Mouse (Mus musculus) CH12.LX (cell line): Measurements from ENCODE around the gene Ptprs. TPM values are rescaled to one million over a fixed set of nuclear protein-coding genes. Genes with fewer than 3 reads are reported as not detected.

Experiments used
- DNase-seq: peaks from one replicate; pipeline ENCODE4 v3.0.0-alpha.2; 2013; ENCODE audit errors: extremely low read depth
- H3K27ac ChIP-seq: 2 replicates; pipeline ENCODE4 v1.5.1; 2012; ENCODE audit warnings: low read depth, mild to moderate bottlenecking, control low read depth, moderate library complexity; ENCODE audit not compliant: insufficient read depth
- H3K27me3 ChIP-seq: replicated peaks from 2 replicates; pipeline ENCODE3; 2012; ENCODE audit warnings: inconsistent platforms
- H3K36me3 ChIP-seq, 2 experiments: replicated peaks in 1 of 2; 2 replicates each; pipeline versions ENCODE3 to v1.6.1; 2012; ENCODE audit warnings: inconsistent platforms in 1 of 2, low read length in 1 of 2, mild to moderate bottlenecking in 1 of 2, mixed read lengths in 1 of 2, moderate library complexity in 1 of 2; ENCODE audit not compliant: control insufficient read depth in 1 of 2, insufficient read depth in 1 of 2
- H3K4me1 ChIP-seq, 2 experiments: 2 replicates each; pipeline ENCODE4 v1.6.1; 2012; ENCODE audit warnings: inconsistent platforms in 1 of 2, moderate library complexity in 1 of 2; ENCODE audit not compliant: insufficient read depth in 2 of 2, control insufficient read depth in 1 of 2
- H3K4me2 ChIP-seq: 2 replicates; pipeline ENCODE4 v1.6.1; 2012; ENCODE audit warnings: low read depth, mild to moderate bottlenecking, control low read depth; ENCODE audit not compliant: poor library complexity, insufficient read depth, severe bottlenecking
- H3K4me3 ChIP-seq, 3 experiments: fragments of 150-350 bp in 1 of 3; sonication (generic) in 1 of 3; replicated peaks in 1 of 3; 2 replicates each; pipeline versions ENCODE3 to v1.5.1; 2011 to 2012; ENCODE audit warnings: low read depth in 2 of 3, low read length in 2 of 3, mild to moderate bottlenecking in 2 of 3, moderate library complexity in 2 of 3, control low read depth in 1 of 3, improper control_type of control experiment in 1 of 3, inconsistent platforms in 1 of 3, mixed read lengths in 1 of 3; ENCODE audit not compliant: poor library complexity in 1 of 3
- H3K79me2 ChIP-seq: replicated peaks from 2 replicates; pipeline ENCODE4 v1.6.1; 2012; ENCODE audit warnings: mild to moderate bottlenecking, moderate library complexity; ENCODE audit not compliant: control insufficient read depth, poor library complexity, insufficient read depth, severe bottlenecking; ENCODE audit errors: extremely low read depth
- H3K9ac ChIP-seq: 2 replicates; pipeline ENCODE4 v1.6.1; 2012; ENCODE audit warnings: low read depth, mild to moderate bottlenecking, control low read depth, moderate library complexity; ENCODE audit not compliant: insufficient read depth
- H3K9me3 ChIP-seq: replicated peaks from 2 replicates; pipeline ENCODE3; 2012; ENCODE audit warnings: low read length, inconsistent platforms, mixed read lengths
- CHD1 ChIP-seq: IDR thresholded peaks from 2 replicates; pipeline ENCODE4 v1.6.1; 2012; ENCODE audit warnings: low read depth, low read length, improper control_type of control experiment, inconsistent platforms
- CHD2 ChIP-seq: IDR thresholded peaks from 2 replicates; pipeline ENCODE4 v1.6.1; 2011; ENCODE audit warnings: low read length, improper control_type of control experiment
- E2F4 ChIP-seq: IDR thresholded peaks from 2 replicates; pipeline ENCODE4 v1.6.1; 2011; ENCODE audit warnings: low read depth, low read length, improper control_type of control experiment; ENCODE audit not compliant: insufficient replicate concordance
- ELF1 ChIP-seq: IDR thresholded peaks from 2 replicates; pipeline ENCODE4 v1.6.1; 2014; ENCODE audit warnings: low read depth, mild to moderate bottlenecking, inconsistent platforms, low read length, improper control_type of control experiment
- GABPA ChIP-seq: IDR thresholded peaks from 2 replicates; pipeline ENCODE4 v1.6.1; 2012; ENCODE audit warnings: low read depth, low read length, improper control_type of control experiment, inconsistent platforms; ENCODE audit not compliant: insufficient replicate concordance
- IRF4 ChIP-seq: IDR thresholded peaks from 2 replicates; pipeline ENCODE4 v1.6.1; 2014; ENCODE audit warnings: low read depth, mild to moderate bottlenecking, inconsistent platforms, low read length, improper control_type of control experiment
- JUN ChIP-seq: IDR thresholded peaks from 2 replicates; pipeline ENCODE4 v1.6.1; 2011; ENCODE audit warnings: low read depth, mild to moderate bottlenecking, low read length, improper control_type of control experiment, moderate library complexity; ENCODE audit not compliant: insufficient read depth
- JUND ChIP-seq: conservative IDR thresholded peaks from 2 replicates; pipeline ENCODE4 v1.6.1; 2011; ENCODE audit warnings: low read depth, low read length, improper control_type of control experiment
- KAT2A ChIP-seq: IDR thresholded peaks from 2 replicates; pipeline ENCODE4 v1.6.1; 2012; ENCODE audit warnings: low read length, improper control_type of control experiment, inconsistent platforms; ENCODE audit not compliant: insufficient replicate concordance
- MAX ChIP-seq: IDR thresholded peaks from 2 replicates; pipeline ENCODE4 v1.6.1; 2011; ENCODE audit warnings: low read length, improper control_type of control experiment
- MAZ ChIP-seq: IDR thresholded peaks from 2 replicates; pipeline ENCODE4 v1.6.1; 2012; ENCODE audit warnings: low read depth, mild to moderate bottlenecking, inconsistent platforms, low read length, improper control_type of control experiment, moderate library complexity
- MEF2A ChIP-seq: IDR thresholded peaks from 2 replicates; pipeline ENCODE4 v1.6.1; 2014; ENCODE audit warnings: low read depth, mild to moderate bottlenecking, inconsistent platforms, low read length, improper control_type of control experiment, borderline replicate concordance
- POLR2A ChIP-seq: IDR thresholded peaks from 2 replicates; pipeline ENCODE4 v1.6.1; 2011; ENCODE audit warnings: low read depth, mild to moderate bottlenecking, improper control_type of control experiment, low read length
- POLR2AphosphoS2 ChIP-seq: IDR thresholded peaks from 2 replicates; pipeline ENCODE4 v1.6.1; 2011; ENCODE audit warnings: low read depth, low read length, improper control_type of control experiment
- RAD21 ChIP-seq: IDR thresholded peaks from 2 replicates; pipeline ENCODE4 v1.6.1; 2011; ENCODE audit warnings: low read depth, mild to moderate bottlenecking, low read length, improper control_type of control experiment, moderate library complexity
- SIN3A ChIP-seq: IDR thresholded peaks from 2 replicates; pipeline ENCODE4 v1.6.1; 2012; ENCODE audit warnings: low read length, improper control_type of control experiment, inconsistent platforms
- TBP ChIP-seq: conservative IDR thresholded peaks from 2 replicates; pipeline ENCODE4 v1.6.1; 2011; ENCODE audit warnings: low read depth, low read length, improper control_type of control experiment
- UBTF ChIP-seq: IDR thresholded peaks from 2 replicates; pipeline ENCODE4 v1.6.1; 2012; ENCODE audit warnings: low read depth, mild to moderate bottlenecking, inconsistent platforms, low read length, improper control_type of control experiment, moderate library complexity
- ZC3H11A ChIP-seq: IDR thresholded peaks from 2 replicates; pipeline ENCODE4 v1.6.1; 2012; ENCODE audit warnings: low read depth, mild to moderate bottlenecking, inconsistent platforms, low read length, improper control_type of control experiment
- ZKSCAN1 ChIP-seq: IDR thresholded peaks from 2 replicates; pipeline ENCODE4 v1.6.1; 2012; ENCODE audit warnings: low read depth, inconsistent platforms, low read length, improper control_type of control experiment, borderline replicate concordance
- ZMIZ1 ChIP-seq: IDR thresholded peaks from 2 replicates; pipeline ENCODE4 v1.6.1; 2012; ENCODE audit warnings: low read depth, mild to moderate bottlenecking, inconsistent platforms, low read length, improper control_type of control experiment
- dilution Hi-C: fragments of 300-500 bp; cut with MboI; formaldehyde crosslinking; loops from 2 replicates; pipeline ENCODE4 v1.14.3; 2020; ENCODE audit warnings: low sequenced_read_pairs; ENCODE audit not compliant: extremely low pct_unique_long_range_greater_than_20kb, extremely low pct_ligation_motif_present
- in situ Hi-C: fragments of 300-500 bp; cut with MboI; formaldehyde crosslinking; loops from 3 replicates; pipeline ENCODE4 v1.14.3; 2019; ENCODE audit warnings: low sequenced_read_pairs, low pct_ligation_motif_present, low pct_unique_long_range_greater_than_20kb, mixed read lengths
- polyA plus RNA-seq: library from polyadenylated mRNA; unstranded; fragments of >175 nt; gene quantifications from 2 replicates; pipeline ENCODE4 v1.2.1, GENCODE M21; 2012; ENCODE audit warnings: low read depth; ENCODE audit not compliant: insufficient read length
- total RNA-seq, 2 experiments: library from RNA; depleted of rRNA; stranded (reverse); fragments of 300-350 nt in 1 of 2; fragments of >200 nt in 1 of 2; gene quantifications; 2 replicates each; pipeline ENCODE4 v1.2.3; 2012 to 2014

The Ptprs gene
- total and polyA plus RNA-seq, 3 experiments: 11.3 to 41.1 (median 27.0) TPM

- H3K27ac ChIP-seq: no peak overlapping the region
These were observed 38.0 kb upstream of the Ptprs start for GRCm38 (mm10) chr17:56514330-56514729.

GRCm38 (mm10) chr17:56512310-56512709 lies 36.0 kb upstream of the Ptprs start, which contains the start of gene Znrf4:
Gene Znrf4 (minus strand): TSS chr17:56512431.
- no peak within 1 kb of the TSS for H3K4me2 ChIP-seq
- H3K27ac ChIP-seq: no peak within 1 kb of the TSS
- no peak within 1 kb of the TSS for H3K9ac ChIP-seq
- no peak for TF ChIP-seq ELF1
- no peak for TF ChIP-seq SIN3A
- TF ChIP-seq GABPA: no peak
- no peak for TF ChIP-seq MAX
- no peak for TF ChIP-seq KAT2A
- TF ChIP-seq JUN: no peak
- no peak for TF ChIP-seq CHD1
- TF ChIP-seq MAZ: no peak
- TF ChIP-seq IRF4: no peak
- TF ChIP-seq TBP: no peak
- no peak for TF ChIP-seq JUND
- no peak for TF ChIP-seq POLR2AphosphoS2
- no peak for TF ChIP-seq MEF2A
- no peak for TF ChIP-seq ZC3H11A
- no peak for TF ChIP-seq POLR2A
- TF ChIP-seq CHD2: no peak
- TF ChIP-seq ZMIZ1: no peak
- TF ChIP-seq RAD21: no peak
- no peak for TF ChIP-seq ZKSCAN1
- no peak for TF ChIP-seq UBTF
- no peaks in the 10 kb centered on the region for H3K36me3 ChIP-seq
- peaks cover 28% of the 10 kb centered on the region for H3K9me3 ChIP-seq
- peaks cover 2 to 5% of the 10 kb centered on the region in 2 experiments; a peak in 1 of 4 replicates for H3K4me1 ChIP-seq
- H3K4me3 ChIP-seq: no peak within 1 kb of the TSS
- dilution Hi-C loops: no loop called here
- in situ Hi-C loops: no loop called here
- H3K27me3 ChIP-seq: peaks cover 31% of the 10 kb centered on the region
- H3K79me2 ChIP-seq: no peaks in the 10 kb centered on the region
- DNase-seq: no peak

More at GRCm38 (mm10) chr17:56514330-56514729, 38.0 kb upstream of the Ptprs start:
- no peak overlapping the region for H3K4me2 ChIP-seq
- dilution Hi-C loops: no loop called here
- no peaks in the 10 kb centered on the region for H3K36me3 ChIP-seq
- no peak for TF ChIP-seq E2F4
- no peaks in the 10 kb centered on the region for H3K4me1 ChIP-seq
- DNase-seq: no peak
- peaks cover 47% of the 10 kb centered on the region for H3K27me3 ChIP-seq
- no peak overlapping the region for H3K9ac ChIP-seq
- in situ Hi-C loops: no loop called here
- no peaks in the 10 kb centered on the region for H3K79me2 ChIP-seq
- H3K4me3 ChIP-seq: no peak overlapping the region
- H3K9me3 ChIP-seq: peaks cover 28% of the 10 kb centered on the region
